Mouse (Mus musculus) megakaryocyte, embryonic 14.5 days (primary cell): ENCODE measurements around the gene Aftph.

ENCODE experiments used
- FLI1 ChIP-seq: IDR thresholded peaks from 2 replicates; pipeline ENCODE4 v1.6.1; 2012; ENCODE audit warnings: low read length, inconsistent platforms, mixed read lengths
- GATA1 ChIP-seq: IDR thresholded peaks from 3 replicates; pipeline ENCODE4 v1.6.1; 2012; ENCODE audit warnings: mixed read lengths, low read length, inconsistent platforms, borderline replicate concordance

GRCm38 (mm10) chr11:20786191-20786590, 44.8 kb upstream of the Aftph start:
- no peak for TF ChIP-seq GATA1
- TF ChIP-seq FLI1, result no peak
